Mouse (Mus musculus) megakaryocyte, embryonic 14.5 days (primary cell): ENCODE results near the gene Pou6f2.

Experiments
- FLI1 ChIP-seq: IDR thresholded peaks from 2 replicates; pipeline ENCODE4 v1.6.1; 2012; ENCODE audit warnings: low read length, inconsistent platforms, mixed read lengths
- GATA1 ChIP-seq: IDR thresholded peaks from 3 replicates; pipeline ENCODE4 v1.6.1; 2012; ENCODE audit warnings: mixed read lengths, low read length, inconsistent platforms, borderline replicate concordance

GRCm38 (mm10) chr13:18334035-18334434, 63.5 kb downstream of the Pou6f2 start:
- no peak for TF ChIP-seq GATA1
- TF ChIP-seq FLI1, result no peak
